Mouse (Mus musculus) heart, adult 10 weeks (tissue): ENCODE data around the gene Gm20503. TPM values are rescaled to one million over a fixed set of nuclear protein-coding genes. Genes with fewer than 3 reads are reported as not detected.

ENCODE experiments used
- polyA plus RNA-seq: library from polyadenylated mRNA; stranded (reverse); fragments of 350-450 nt; fragmentation: Illumina TruSeq; extraction: RNeasy Lipid Tissue Mini Kit (QIAGEN cat#74804); gene quantifications from one replicate; pipeline ENCODE4 v1.2.3, GENCODE M21; 2014; ENCODE audit warnings: low read depth, low replicate concordance

Gene Gm20503
- not detected for polyA plus RNA-seq

GRCm38 (mm10) chr4:59002948-59003805 is at the start of gene Gm20503:
TSS of gene Gm20503 (plus strand) at chr4:59003210.

GRCm38 (mm10) chr4:58986540-58987190 is 16.3 kb upstream of the Gm20503 start, which contains the start of gene Ptgr1:
TSS of gene Ptgr1 (minus strand) at chr4:58987119.

GRCm38 (mm10) chr4:58994762-58995161 is 8.2 kb upstream of the Gm20503 start, which contains the start of gene Dnajc25:
TSS of gene Dnajc25 (plus strand) at chr4:58995062.

GRCm38 (mm10) chr4:59034918-59035785 is 32.1 kb downstream of the Gm20503 start, which contains the start of gene Gng10:
TSS of gene Gng10 (plus strand) at chr4:59035088.

Other genes starting within 250 kb of the Gm20503 start
- gene Olfr267, start 215.5 kb upstream of the Gm20503 start, polyA plus RNA-seq: not detected
- gene Ecpas, start 90.5 kb upstream of the Gm20503 start, polyA plus RNA-seq: 83.4 TPM
- gene Zkscan16, start 59.6 kb upstream of the Gm20503 start, polyA plus RNA-seq: 0.21 TPM
- gene Ptgr1, start 16.1 kb upstream of the Gm20503 start, polyA plus RNA-seq: 2.8 TPM
- 15.1 TPM for gene Dnajc25, start 8.1 kb upstream of the Gm20503 start, polyA plus RNA-seq
- gene Gng10, start 31.9 kb downstream of the Gm20503 start, polyA plus RNA-seq: 19.1 TPM
- gene AI481877, start 135.8 kb downstream of the Gm20503 start, polyA plus RNA-seq: not detected
- 10.5 TPM for gene Ugcg, start 186.0 kb downstream of the Gm20503 start, polyA plus RNA-seq